Mouse (Mus musculus) brain, embryonic 14.5 days (tissue): ENCODE data around the gene Otx2.

Experiments
- CTCF ChIP-seq: fragments of 200-500 bp; IDR thresholded peaks from 2 replicates; pipeline ENCODE4 v1.5.1; 2012; ENCODE audit warnings: inconsistent platforms, mild to moderate bottlenecking, moderate library complexity, borderline replicate concordance; ENCODE audit not compliant: insufficient read depth, insufficient read length; ENCODE audit errors: extremely low read depth
- POLR2A ChIP-seq: fragments of 200-500 bp; IDR thresholded peaks from 2 replicates; pipeline ENCODE4 v1.6.1; 2012; ENCODE audit warnings: mild to moderate bottlenecking, inconsistent platforms, borderline replicate concordance; ENCODE audit not compliant: poor library complexity, insufficient read depth, insufficient read length, severe bottlenecking; ENCODE audit errors: extremely low read depth

DNA sequence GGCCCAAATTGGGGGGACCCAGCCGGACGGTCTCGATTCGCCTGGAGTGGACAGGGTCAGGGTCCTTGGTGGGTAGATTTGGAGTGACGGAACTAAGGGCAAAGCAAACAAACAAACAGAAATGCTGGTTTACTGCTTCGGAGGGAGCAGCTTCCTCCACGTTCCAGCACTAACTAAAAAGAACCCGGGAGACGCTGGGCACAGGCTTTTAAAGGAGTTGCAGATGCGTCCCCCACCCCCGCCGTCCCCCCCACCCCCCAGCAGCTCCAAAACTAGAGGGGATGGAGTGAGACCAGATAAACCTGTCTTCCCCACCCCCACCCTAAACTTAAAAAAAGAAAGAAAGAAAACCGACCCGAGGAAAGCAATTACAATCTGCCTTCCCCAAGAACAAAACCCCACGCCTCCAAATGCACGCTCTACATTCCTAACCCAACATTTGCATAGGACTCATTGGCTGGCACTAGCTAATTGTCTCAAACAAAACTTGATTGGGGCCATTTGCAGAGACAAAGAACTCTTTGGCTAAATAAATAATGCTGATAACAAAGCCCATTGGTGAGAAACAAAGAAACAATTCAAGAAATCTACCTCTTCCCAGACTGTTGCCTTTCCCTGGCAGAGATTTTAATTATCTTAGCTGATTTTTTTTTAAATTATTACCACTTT is 10.9 kb downstream of the Otx2 start:
- TF ChIP-seq POLR2A (no peak), CTCF (no peak)
